In genomic region chr16:23986871-23987270, GRCm38 (mm10) we compare ENCODE assay signal across 8 mouse cellular contexts. TPM values are rescaled to one million over a fixed set of nuclear protein-coding genes. Genes with fewer than 3 reads are reported as not detected.
A peak's percentile ranks its signal among the peaks of the same experiment; 100 is the strongest.
DNase-seq lines count a peak whose midpoint lies in the region; ATAC-seq lines count a peak whose summit lies in the region.

No protein-coding gene starts in this region.

- WGBS in embryonic facial prominence, embryonic 15.5 days = under 1% methylated on average over 17 of the region's 17 CpGs
- WGBS in hindbrain, embryonic 13.5 days = under 1% methylated on average over 17 of the region's 17 CpGs
- 2% methylated on average over 17 of the region's 17 CpGs for WGBS in liver, embryonic 16.5 days (ENCODE audit: insufficient replicate concordance)
- under 1% methylated on average over 17 of the region's 17 CpGs for WGBS in stomach, embryonic 14.5 days

- peak overlapping the region; percentile 86 for H3K9ac ChIP-seq in embryonic facial prominence, embryonic 15.5 days
- H3K9ac ChIP-seq in hindbrain, embryonic 13.5 days = peak overlapping the region; percentile 87
- H3K9ac ChIP-seq in liver, embryonic 16.5 days (ENCODE audit: low read depth, low read length) = peak overlapping the region; percentile 77
- peak overlapping the region; percentile 79; the same call in 1 of the 2 replicates for H3K9ac ChIP-seq in stomach, embryonic 14.5 days (replicated peaks; ENCODE audit: low read depth, low read length)

- H3K36me3 ChIP-seq in erythroblast, embryonic 14.5 days (ENCODE audit: control insufficient read depth) = no peaks in the 10 kb centered on the region
- no peaks in the 10 kb centered on the region for H3K36me3 ChIP-seq in embryonic facial prominence, embryonic 15.5 days
- H3K36me3 ChIP-seq in hindbrain, embryonic 13.5 days = no peaks in the 10 kb centered on the region
- no peaks in the 10 kb centered on the region for H3K36me3 ChIP-seq in liver, embryonic 16.5 days (ENCODE audit: control insufficient read depth, insufficient read depth)
- no peaks in the 10 kb centered on the region for H3K36me3 ChIP-seq in stomach, embryonic 14.5 days (ENCODE audit: control insufficient read depth, insufficient read depth, low read length)

- peak overlapping the region; percentile 65 for H3K4me3 ChIP-seq in erythroblast, embryonic 14.5 days (replicated peaks)
- peak overlapping the region; percentile 78 for H3K4me3 ChIP-seq in embryonic facial prominence, embryonic 15.5 days (replicated peaks)
- H3K4me3 ChIP-seq in hindbrain, embryonic 13.5 days = peak overlapping the region; percentile 65
- H3K4me3 ChIP-seq in liver, embryonic 16.5 days (ENCODE audit: low read depth, low read length) = peak overlapping the region; percentile 71
- H3K4me3 ChIP-seq in stomach, embryonic 14.5 days (ENCODE audit: low read depth, low read length) = peak overlapping the region; percentile 72

- peaks cover 17% of the 10 kb centered on the region for H3K4me1 ChIP-seq in erythroblast, embryonic 14.5 days (ENCODE audit: control insufficient read depth)
- H3K4me1 ChIP-seq in embryonic facial prominence, embryonic 15.5 days = peaks cover 57% of the 10 kb centered on the region
- peaks cover 50% of the 10 kb centered on the region for H3K4me1 ChIP-seq in hindbrain, embryonic 13.5 days (replicated peaks)
- peaks cover 3% of the 10 kb centered on the region; the same call in 1 of the 2 replicates for H3K4me1 ChIP-seq in liver, embryonic 16.5 days (ENCODE audit: control insufficient read depth, low read depth, low read length)
- H3K4me1 ChIP-seq in stomach, embryonic 14.5 days (ENCODE audit: control insufficient read depth, insufficient read depth, low read length) = peaks cover 36% of the 10 kb centered on the region; the same call in 1 of the 2 replicates

- peaks cover 100% of the 10 kb centered on the region for H3K27me3 ChIP-seq in erythroblast, embryonic 14.5 days (ENCODE audit: control insufficient read depth)
- no peaks in the 10 kb centered on the region for H3K27me3 ChIP-seq in embryonic facial prominence, embryonic 15.5 days
- H3K27me3 ChIP-seq in hindbrain, embryonic 13.5 days = peaks cover 40% of the 10 kb centered on the region
- peaks cover 84% of the 10 kb centered on the region for H3K27me3 ChIP-seq in liver, embryonic 16.5 days (ENCODE audit: control insufficient read depth, insufficient read depth, low read depth, low read length)
- 0 out of 2 replicates have a peak, but pooled peaks cover 2% of the 10 kb centered on the region for H3K27me3 ChIP-seq in stomach, embryonic 14.5 days (ENCODE audit: control insufficient read depth, insufficient read depth, low read length)

- ATAC-seq in erythroblast, adult 5-6 weeks (replicated peaks; ENCODE audit: low FRiP score, poor library complexity, severe bottlenecking) = no peak
- no peak for ATAC-seq in embryonic facial prominence, embryonic 15.5 days (ENCODE audit: insufficient number of reproducible peaks, low FRiP score, low TSS enrichment, low read depth)
- no peak for ATAC-seq in hindbrain, embryonic 13.5 days (ENCODE audit: low FRiP score)
- ATAC-seq in liver, embryonic 16.5 days (ENCODE audit: low read depth) = no peak
- ATAC-seq in stomach, embryonic 14.5 days (ENCODE audit: insufficient number of reproducible peaks, insufficient read depth, low FRiP score, low read depth) = no peak

- peak; percentile 46 for DNase-seq in Muller cell, postnatal 12 days (ENCODE audit: inconsistent ontology term)
- DNase-seq in spleen, postnatal 14 days (ENCODE audit: low spot score in 2 of 2) = no peak

- H3K9me3 ChIP-seq in erythroblast, embryonic 14.5 days (ENCODE audit: control insufficient read depth, low read length) = peaks cover 6% of the 10 kb centered on the region; the same call in 1 of the 2 replicates
- H3K9me3 ChIP-seq in embryonic facial prominence, embryonic 15.5 days (replicated peaks) = no peaks in the 10 kb centered on the region
- no peaks in the 10 kb centered on the region for H3K9me3 ChIP-seq in hindbrain, embryonic 13.5 days
- no peaks in the 10 kb centered on the region for H3K9me3 ChIP-seq in liver, embryonic 16.5 days (replicated peaks; ENCODE audit: control insufficient read depth, low read length)
- H3K9me3 ChIP-seq in stomach, embryonic 14.5 days (ENCODE audit: control insufficient read depth, low read depth, low read length) = no peaks in the 10 kb centered on the region

- peak overlapping the region; percentile 3; the same call in 1 of the 2 replicates for H3K27ac ChIP-seq in embryonic facial prominence, embryonic 15.5 days (replicated peaks)
- H3K27ac ChIP-seq in hindbrain, embryonic 13.5 days = no peak overlapping the region; the same call in 1 of the 2 replicates
- peak overlapping the region; percentile 40 for H3K27ac ChIP-seq in liver, embryonic 16.5 days (ENCODE audit: low read length)
- H3K27ac ChIP-seq in stomach, embryonic 14.5 days (ENCODE audit: low read length) = no peak overlapping the region

- H3K4me2 ChIP-seq in embryonic facial prominence, embryonic 15.5 days (replicated peaks) = peak overlapping the region; percentile 96
- H3K4me2 ChIP-seq in hindbrain, embryonic 13.5 days = peak overlapping the region; percentile 96
- peak overlapping the region; percentile 84 for H3K4me2 ChIP-seq in liver, embryonic 16.5 days (ENCODE audit: low read depth, low read length)
- H3K4me2 ChIP-seq in stomach, embryonic 14.5 days (replicated peaks; ENCODE audit: low read depth, low read length) = peak overlapping the region; percentile 86

RNA-seq across cellular contexts. Expression of gene Gm37419, which starts 1.4 kb away (rescaled TPM):
- not detected in 2 replicates for polyA plus RNA-seq in erythroblast, embryonic 14.5 days (2012)
- total RNA-seq in erythroblast, adult 5-6 weeks (2015; ENCODE audit: low replicate concordance) = not detected in 2 replicates
- not detected in 2 replicates for total RNA-seq in erythroblast, adult 5-6 weeks (2017; ENCODE audit: low replicate concordance)
- polyA plus RNA-seq in embryonic facial prominence, embryonic 15.5 days (2015; fragmentation: Nextera tagmentation; extraction: Ambion mirVana) = not detected in 2 replicates
- not detected in 2 replicates for polyA plus RNA-seq in hindbrain, embryonic 13.5 days (2015; fragmentation: Nextera tagmentation; extraction: Ambion mirVana)
- polyA plus RNA-seq in liver, embryonic 16.5 days (2015; fragmentation: Nextera tagmentation; extraction: Ambion mirVana) = not detected in 2 replicates
- polyA plus RNA-seq in stomach, embryonic 14.5 days (2014; fragmentation: Nextera tagmentation; extraction: Ambion mirVana) = not detected in 2 replicates

RNA-seq across cellular contexts. Expression of gene Bcl6, which starts 1.8 kb away (rescaled TPM):
- polyA plus RNA-seq in erythroblast, embryonic 14.5 days (2012) = 0.02 and 0.04 TPM in 2 replicates
- total RNA-seq in erythroblast, adult 5-6 weeks (2015; ENCODE audit: low replicate concordance) = 5.2 and 7.9 TPM in 2 replicates
- total RNA-seq in erythroblast, adult 5-6 weeks (2017; ENCODE audit: low replicate concordance) = 3.7 and 4.2 TPM in 2 replicates
- polyA plus RNA-seq in embryonic facial prominence, embryonic 15.5 days (2015; fragmentation: Nextera tagmentation; extraction: Ambion mirVana) = 3.0 and 3.4 TPM in 2 replicates
- polyA plus RNA-seq in hindbrain, embryonic 13.5 days (2015; fragmentation: Nextera tagmentation; extraction: Ambion mirVana) = 0.22 and 0.32 TPM in 2 replicates
- 0.28 TPM in 2 replicates for polyA plus RNA-seq in liver, embryonic 16.5 days (2015; fragmentation: Nextera tagmentation; extraction: Ambion mirVana)
- polyA plus RNA-seq in stomach, embryonic 14.5 days (2014; fragmentation: Nextera tagmentation; extraction: Ambion mirVana) = 1.4 and 1.5 TPM in 2 replicates

RNA-seq across cellular contexts. Expression of gene Rtp2, which starts 54.7 kb away (rescaled TPM):
- polyA plus RNA-seq in erythroblast, embryonic 14.5 days (2012) = not detected in 2 replicates
- not detected in 2 replicates for total RNA-seq in erythroblast, adult 5-6 weeks (2015; ENCODE audit: low replicate concordance)
- total RNA-seq in erythroblast, adult 5-6 weeks (2017; ENCODE audit: low replicate concordance) = not detected in 2 replicates
- polyA plus RNA-seq in embryonic facial prominence, embryonic 15.5 days (2015; fragmentation: Nextera tagmentation; extraction: Ambion mirVana) = 4.4 and 5.9 TPM in 2 replicates
- polyA plus RNA-seq in hindbrain, embryonic 13.5 days (2015; fragmentation: Nextera tagmentation; extraction: Ambion mirVana) = not detected in 2 replicates
- polyA plus RNA-seq in liver, embryonic 16.5 days (2015; fragmentation: Nextera tagmentation; extraction: Ambion mirVana) = not detected in 2 replicates
- not detected in 2 replicates for polyA plus RNA-seq in stomach, embryonic 14.5 days (2014; fragmentation: Nextera tagmentation; extraction: Ambion mirVana)

Comparison
In these comparisons a context has a peak if more than half of its experiments do, and no peak if none do; other contexts are left out.
1. H3K27ac ChIP-seq: peak in embryonic facial prominence, embryonic 15.5 days (single experiment) and liver, embryonic 16.5 days (single experiment); none in hindbrain, embryonic 13.5 days (single experiment) and stomach, embryonic 14.5 days (single experiment).
2. Peak in every context shown above with its lines, with median percentiles within 50 percentile points of each other: H3K4me3 ChIP-seq, H3K4me2 ChIP-seq and H3K9ac ChIP-seq.